Mouse (Mus musculus) MEL (cell line): ENCODE measurements around the gene Smo. TPM values are rescaled to one million over a fixed set of nuclear protein-coding genes. Genes with fewer than 3 reads are reported as not detected.

ENCODE experiments used
- DNase-seq: peaks from one replicate; pipeline ENCODE4 v3.0.0; 2011; ENCODE audit warnings: low read depth, low spot score
- H3K27ac ChIP-seq: 2 replicates; pipeline ENCODE4 v1.5.1; 2012; ENCODE audit warnings: low read depth, mild to moderate bottlenecking, control low read depth, low read length, moderate library complexity; ENCODE audit not compliant: control insufficient read depth
- H3K27me3 ChIP-seq, 2 experiments: fragments of 150-350 bp in 1 of 2; sonication (generic) in 1 of 2; 2 replicates each; pipeline ENCODE4 v1.6.1; 2012; ENCODE audit warnings: low read length in 2 of 2, mild to moderate bottlenecking in 2 of 2, improper control_type of control experiment in 1 of 2, moderate library complexity in 1 of 2; ENCODE audit not compliant: insufficient read depth in 2 of 2, control insufficient read depth in 1 of 2
- H3K36me3 ChIP-seq, 2 experiments: 2 replicates each; pipeline ENCODE4 v1.6.1; 2012 to 2014; ENCODE audit warnings: low read length in 2 of 2, improper control_type of control experiment in 1 of 2, inconsistent platforms in 1 of 2, mild to moderate bottlenecking in 1 of 2; ENCODE audit not compliant: insufficient read depth in 2 of 2, control insufficient read depth in 1 of 2
- H3K4me1 ChIP-seq, 2 experiments: fragments of 150-350 bp in 1 of 2; sonication (generic) in 1 of 2; 2 replicates each; pipeline ENCODE4 v1.6.1; 2012; ENCODE audit warnings: low read length in 2 of 2, improper control_type of control experiment in 1 of 2, mild to moderate bottlenecking in 1 of 2; ENCODE audit not compliant: insufficient read depth in 2 of 2, control insufficient read depth in 1 of 2
- H3K4me3 ChIP-seq, 2 experiments: fragments of 150-350 bp in 1 of 2; sonication (generic) in 1 of 2; 2 replicates each; pipeline ENCODE4 v1.5.1; 2012; ENCODE audit warnings: low read depth in 2 of 2, low read length in 2 of 2, mild to moderate bottlenecking in 2 of 2, moderate library complexity in 2 of 2, control low read depth in 1 of 2, improper control_type of control experiment in 1 of 2; ENCODE audit not compliant: control insufficient read depth in 1 of 2, insufficient read depth in 1 of 2
- H3K79me2 ChIP-seq: 2 replicates; pipeline ENCODE4 v1.6.1; 2012; ENCODE audit warnings: mild to moderate bottlenecking, low read length, moderate library complexity; ENCODE audit not compliant: control insufficient read depth, poor library complexity, insufficient read depth
- H3K9ac ChIP-seq: 2 replicates; pipeline ENCODE4 v1.6.1; 2012; ENCODE audit warnings: low read depth, mild to moderate bottlenecking, control low read depth, low read length, moderate library complexity; ENCODE audit not compliant: control insufficient read depth, poor library complexity, severe bottlenecking
- H3K9me3 ChIP-seq: fragments of 150-350 bp; sonication (generic); replicated peaks from 2 replicates; pipeline ENCODE4 v1.6.1; 2012; ENCODE audit warnings: mild to moderate bottlenecking, low read length, improper control_type of control experiment, moderate library complexity; ENCODE audit not compliant: insufficient read depth
- BHLHE40 ChIP-seq: IDR thresholded peaks from 2 replicates; pipeline ENCODE4 v1.6.1; 2012; ENCODE audit warnings: low read depth, mild to moderate bottlenecking, inconsistent platforms, low read length, improper control_type of control experiment, borderline replicate concordance
- CHD1 ChIP-seq: IDR thresholded peaks from 2 replicates; pipeline ENCODE4 v1.6.1; 2012; ENCODE audit warnings: low read depth, mild to moderate bottlenecking, inconsistent platforms, low read length, improper control_type of control experiment
- CHD2 ChIP-seq: IDR thresholded peaks from 2 replicates; pipeline ENCODE4 v1.6.1; 2011; ENCODE audit warnings: low read length, improper control_type of control experiment
- CTCF ChIP-seq, 3 experiments: IDR thresholded peaks in 2 of 3; conservative IDR thresholded peaks in 1 of 3; 2 replicates each; pipeline ENCODE4 v1.5.1; 2011 to 2012; ENCODE audit warnings: low read length in 3 of 3, low read depth in 2 of 3, mild to moderate bottlenecking in 2 of 3, improper control_type of control experiment in 1 of 3, inconsistent platforms in 1 of 3, mixed read lengths in 1 of 3, moderate library complexity in 1 of 3; ENCODE audit not compliant: control insufficient read depth in 1 of 3, insufficient read depth in 1 of 3, poor library complexity in 1 of 3, severe bottlenecking in 1 of 3
- E2F4 ChIP-seq: IDR thresholded peaks from 2 replicates; pipeline ENCODE4 v1.6.1; 2011; ENCODE audit warnings: low read depth, low read length, improper control_type of control experiment, borderline replicate concordance
- ELF1 ChIP-seq: IDR thresholded peaks from 2 replicates; pipeline ENCODE4 v1.6.1; 2014; ENCODE audit warnings: low read depth, mild to moderate bottlenecking, inconsistent platforms, low read length, improper control_type of control experiment, moderate library complexity
- ETS1 ChIP-seq: IDR thresholded peaks from 2 replicates; pipeline ENCODE4 v1.6.1; 2012; ENCODE audit warnings: low read depth, mild to moderate bottlenecking, inconsistent platforms, low read length, improper control_type of control experiment, moderate library complexity
- GATA1 ChIP-seq: IDR thresholded peaks from 2 replicates; pipeline ENCODE4 v1.6.1; 2011; ENCODE audit warnings: low read depth, low read length, improper control_type of control experiment
- HCFC1 ChIP-seq: IDR thresholded peaks from 2 replicates; pipeline ENCODE4 v1.6.1; 2012; ENCODE audit warnings: low read depth, mild to moderate bottlenecking, inconsistent platforms, low read length, improper control_type of control experiment, moderate library complexity
- JUND ChIP-seq: IDR thresholded peaks from 2 replicates; pipeline ENCODE4 v1.6.1; 2011; ENCODE audit warnings: low read depth, mild to moderate bottlenecking, improper control_type of control experiment, low read length
- KAT2A ChIP-seq: conservative IDR thresholded peaks from 2 replicates; pipeline ENCODE4 v1.6.1; 2012; ENCODE audit warnings: low read depth, low read length, improper control_type of control experiment, inconsistent platforms
- MAFK ChIP-seq: IDR thresholded peaks from 2 replicates; pipeline ENCODE4 v1.6.1; 2011; ENCODE audit warnings: low read depth, mild to moderate bottlenecking, low read length, improper control_type of control experiment, borderline replicate concordance
- MAX ChIP-seq: IDR thresholded peaks from 2 replicates; pipeline ENCODE4 v1.6.1; 2011; ENCODE audit warnings: low read length, improper control_type of control experiment
- MEF2A ChIP-seq: IDR thresholded peaks from 2 replicates; pipeline ENCODE4 v1.6.1; 2014; ENCODE audit warnings: low read depth, mild to moderate bottlenecking, inconsistent platforms, low read length, improper control_type of control experiment; ENCODE audit not compliant: poor library complexity, insufficient replicate concordance, severe bottlenecking; ENCODE audit errors: extremely low read depth
- MXI1 ChIP-seq: IDR thresholded peaks from 2 replicates; pipeline ENCODE4 v1.6.1; 2011; ENCODE audit warnings: mild to moderate bottlenecking, low read depth, low read length, improper control_type of control experiment
- MYB ChIP-seq: IDR thresholded peaks from 2 replicates; pipeline ENCODE4 v1.6.1; 2011; ENCODE audit warnings: mild to moderate bottlenecking, low read depth, low read length, improper control_type of control experiment
- MYC ChIP-seq: IDR thresholded peaks from 2 replicates; pipeline ENCODE4 v1.6.1; 2011; ENCODE audit warnings: low read depth, mild to moderate bottlenecking, low read length, improper control_type of control experiment, moderate library complexity
- NELFE ChIP-seq: IDR thresholded peaks from 2 replicates; pipeline ENCODE4 v1.6.1; 2011; ENCODE audit warnings: low read depth, low read length, improper control_type of control experiment
- NRF1 ChIP-seq: IDR thresholded peaks from 2 replicates; pipeline ENCODE4 v1.6.1; 2014; ENCODE audit warnings: low read depth, mild to moderate bottlenecking, inconsistent platforms, low read length, improper control_type of control experiment, moderate library complexity; ENCODE audit not compliant: poor library complexity, insufficient read depth, severe bottlenecking
- POLR2A ChIP-seq, 2 experiments: IDR thresholded peaks; 2 replicates each; pipeline ENCODE4 v1.6.1; 2011 to 2012; ENCODE audit warnings: low read length in 2 of 2, mild to moderate bottlenecking in 2 of 2, control low read depth in 1 of 2, improper control_type of control experiment in 1 of 2, low read depth in 1 of 2, moderate library complexity in 1 of 2; ENCODE audit not compliant: control insufficient read depth in 1 of 2, insufficient read depth in 1 of 2, poor library complexity in 1 of 2
- POLR2AphosphoS2 ChIP-seq: IDR thresholded peaks from 2 replicates; pipeline ENCODE4 v1.6.1; 2011; ENCODE audit warnings: low read length, improper control_type of control experiment
- POLR2AphosphoS5 ChIP-seq: IDR thresholded peaks from 2 replicates; pipeline ENCODE4 v1.6.1; 2012; ENCODE audit warnings: low read depth, borderline replicate concordance, mild to moderate bottlenecking, inconsistent platforms, low read length, moderate library complexity, mixed read lengths
- RAD21 ChIP-seq: IDR thresholded peaks from 2 replicates; pipeline ENCODE4 v1.6.1; 2011; ENCODE audit warnings: mild to moderate bottlenecking, low read depth, low read length, improper control_type of control experiment
- RCOR1 ChIP-seq: IDR thresholded peaks from 2 replicates; pipeline ENCODE4 v1.6.1; 2012; ENCODE audit warnings: low read depth, mild to moderate bottlenecking, inconsistent platforms, low read length, improper control_type of control experiment
- SIN3A ChIP-seq: IDR thresholded peaks from 2 replicates; pipeline ENCODE4 v1.6.1; 2012; ENCODE audit warnings: low read length, improper control_type of control experiment, inconsistent platforms
- SMC3 ChIP-seq: IDR thresholded peaks from 2 replicates; pipeline ENCODE4 v1.6.1; 2011; ENCODE audit warnings: low read depth, low read length, improper control_type of control experiment
- TAL1 ChIP-seq: IDR thresholded peaks from 2 replicates; pipeline ENCODE4 v1.6.1; 2012; ENCODE audit warnings: mild to moderate bottlenecking, inconsistent platforms, low read length, moderate library complexity, mixed read lengths
- TBP ChIP-seq: IDR thresholded peaks from 2 replicates; pipeline ENCODE4 v1.8.0; 2011; ENCODE audit warnings: low read depth, low read length, improper control_type of control experiment
- TCF12 ChIP-seq: IDR thresholded peaks from 2 replicates; pipeline ENCODE4 v1.6.1; 2014; ENCODE audit warnings: low read depth, mild to moderate bottlenecking, inconsistent platforms, low read length, improper control_type of control experiment, moderate library complexity
- UBTF ChIP-seq: IDR thresholded peaks from 2 replicates; pipeline ENCODE4 v1.6.1; 2012; ENCODE audit warnings: low read depth, mild to moderate bottlenecking, inconsistent platforms, low read length, improper control_type of control experiment, moderate library complexity, borderline replicate concordance; ENCODE audit not compliant: insufficient read depth
- USF1 ChIP-seq: IDR thresholded peaks from 2 replicates; pipeline ENCODE4 v1.6.1; 2014; ENCODE audit warnings: low read depth, mild to moderate bottlenecking, inconsistent platforms, low read length, improper control_type of control experiment, moderate library complexity
- USF2 ChIP-seq, 2 experiments: IDR thresholded peaks; 2 replicates each; pipeline ENCODE4 v1.6.1; 2011 to 2012; ENCODE audit warnings: improper control_type of control experiment in 2 of 2, low read length in 2 of 2, borderline replicate concordance in 1 of 2, inconsistent platforms in 1 of 2, low read depth in 1 of 2, mild to moderate bottlenecking in 1 of 2; ENCODE audit not compliant: insufficient read depth in 1 of 2
- ZKSCAN1 ChIP-seq: IDR thresholded peaks from 2 replicates; pipeline ENCODE4 v1.6.1; 2012; ENCODE audit warnings: low read depth, mild to moderate bottlenecking, inconsistent platforms, low read length, improper control_type of control experiment, moderate library complexity
- ZMIZ1 ChIP-seq: IDR thresholded peaks from 2 replicates; pipeline ENCODE4 v1.6.1; 2012; ENCODE audit warnings: low read depth, mild to moderate bottlenecking, inconsistent platforms, low read length, improper control_type of control experiment, moderate library complexity
- ZNF384 ChIP-seq: IDR thresholded peaks from 2 replicates; pipeline ENCODE4 v1.6.1; 2012; ENCODE audit warnings: low read depth, mild to moderate bottlenecking, inconsistent platforms, low read length, improper control_type of control experiment
- polyA plus RNA-seq, 2 experiments: library from polyadenylated mRNA; stranded (reverse) in 1 of 2; unstranded in 1 of 2; fragments of >175 nt in 1 of 2; fragments of >200 nt in 1 of 2; gene quantifications; 2 replicates each; pipeline versions ENCODE4 v1.2.1 to v1.2.4; 2012; ENCODE audit warnings: low replicate concordance in 2 of 2, low read depth in 1 of 2; ENCODE audit not compliant: insufficient read length in 2 of 2, insufficient read depth in 1 of 2, missing spikeins in 1 of 2
- total RNA-seq: library from RNA; depleted of rRNA; stranded (reverse); fragments of 300-350 nt; gene quantifications from 2 replicates; pipeline ENCODE4 v1.2.3, GENCODE M21; 2012

Gene Smo
- total and polyA plus RNA-seq, 3 experiments = 62.6 to 83.7 TPM; not detected in 1

DNA sequence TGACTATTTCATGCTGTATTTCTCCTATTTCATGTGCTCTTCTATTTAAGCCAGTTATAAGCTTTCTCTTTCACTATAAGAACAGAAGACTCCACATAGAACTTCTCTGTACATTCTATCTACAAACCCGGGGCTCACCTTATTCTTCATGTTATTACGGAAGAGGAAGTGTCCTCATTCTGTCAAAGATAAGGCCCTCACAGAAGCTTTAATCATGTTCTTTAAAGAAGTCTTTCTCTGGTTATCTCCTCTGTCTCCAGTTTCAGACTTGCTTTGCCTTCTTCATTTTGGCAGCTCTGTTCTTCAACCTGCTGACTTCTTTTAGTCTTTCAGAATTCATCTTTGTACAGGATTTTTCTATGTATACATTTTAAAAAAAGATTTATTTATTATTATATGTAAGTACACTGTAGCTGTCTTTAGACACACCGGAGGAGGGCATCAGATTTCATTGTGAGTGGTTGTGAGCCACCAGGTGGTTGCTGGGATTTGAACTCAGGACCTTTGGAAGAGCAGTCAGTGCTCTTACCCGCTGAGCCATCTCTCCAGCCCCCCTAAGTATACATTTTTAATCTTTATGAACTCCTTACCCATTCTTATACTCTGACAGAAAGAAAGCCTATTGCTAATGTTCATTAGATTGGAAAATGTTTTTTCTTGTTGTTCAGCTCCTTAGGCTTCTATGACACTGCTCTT is 41.4 kb downstream of the Smo start:
- Histone ChIP-seq H3K9me3 (no peaks in the 10 kb centered on the region), H3K27ac (peak overlapping the region; percentile 65), H3K79me2 (peaks cover 10% of the 10 kb centered on the region), H3K4me3 (peak overlapping the region; percentile 3 to 42; a peak in 3 of 4 replicates), H3K27me3 (no peaks in the 10 kb centered on the region), H3K4me1 (peaks cover 28 to 35% of the 10 kb centered on the region in 2 experiments), H3K36me3 (peaks cover 0 to 47% of the 10 kb centered on the region in 2 experiments; a peak in 2 of 4 replicates), H3K9ac (0 out of 2 replicates have a peak overlapping the region, but pooled peaks have one; percentile 37)
- peak; percentile 85 for DNase-seq
- TF ChIP-seq SMC3 = no peak
- peak; percentile 98 for TF ChIP-seq GATA1
- TF ChIP-seq NELFE = peak; percentile 18; the same call in 1 of the 2 replicates
- TF ChIP-seq MEF2A = no peak
- peak; percentile 94 for TF ChIP-seq RCOR1
- TF ChIP-seq ZNF384 = no peak
- TF ChIP-seq CTCF (IDR thresholded peaks at IDR 0.05 in 2 of 3, conservative IDR thresholded peaks at IDR 0.05 in 1 of 3; ENCODE audit: control insufficient read depth in 1 of 3, insufficient read depth in 1 of 3, low read depth in 2 of 3, low read length in 3 of 3, poor library complexity in 1 of 3, severe bottlenecking in 1 of 3) = no peak
- TF ChIP-seq POLR2AphosphoS5 = no peak
- TF ChIP-seq CHD2 = no peak
- TF ChIP-seq ETS1 = peak; percentile 91
- TF ChIP-seq ELF1 = peak; percentile 80
- 0 out of 2 replicates have a peak, but pooled peaks have one; percentile 57 for TF ChIP-seq CHD1
- TF ChIP-seq RAD21 = no peak
- TF ChIP-seq TAL1 = peak; percentile 63
- TF ChIP-seq USF1 = no peak
- 0 out of 2 replicates have a peak, but pooled peaks have one; percentile 39 for TF ChIP-seq POLR2AphosphoS2
- peak; percentile 86 for TF ChIP-seq TCF12
- TF ChIP-seq USF2 (IDR thresholded peaks at IDR 0.05; ENCODE audit: borderline replicate concordance in 1 of 2, insufficient read depth in 1 of 2, low read depth in 1 of 2, low read length in 2 of 2) = no peak
- TF ChIP-seq MAX = peak; percentile 69
- peak; percentile 66 for TF ChIP-seq JUND
- peak; percentile 63 for TF ChIP-seq HCFC1
- TF ChIP-seq POLR2A (IDR thresholded peaks at IDR 0.05; ENCODE audit: control insufficient read depth in 1 of 2, insufficient read depth in 1 of 2, low read depth in 1 of 2, low read length in 2 of 2, poor library complexity in 1 of 2) = no peak
- 0 out of 2 replicates have a peak, but pooled peaks have one; percentile 24 for TF ChIP-seq MYB
- TF ChIP-seq MAFK = peak; percentile 70
- TF ChIP-seq ZKSCAN1 = 0 out of 2 replicates have a peak, but pooled peaks have one; percentile 7
- peak; percentile 77 for TF ChIP-seq MYC
- peak; percentile 25; the same call in 1 of the 2 replicates for TF ChIP-seq KAT2A
- TF ChIP-seq BHLHE40 = no peak
- no peak for TF ChIP-seq UBTF
- TF ChIP-seq TBP = peak; percentile 97
- TF ChIP-seq SIN3A = peak; percentile 92
- TF ChIP-seq E2F4 = no peak; the same call in 1 of the 2 replicates
- no peak for TF ChIP-seq NRF1
- peak; percentile 85 for TF ChIP-seq MXI1
- TF ChIP-seq ZMIZ1 = 0 out of 2 replicates have a peak, but pooled peaks have one; percentile 50
